Mouse (Mus musculus) kidney, postnatal 0 days (tissue): ENCODE data around the gene Itsn2. TPM values are rescaled to one million over a fixed set of nuclear protein-coding genes. Genes with fewer than 3 reads are reported as not detected.
"Not testable (repeated sequence)": the region's sequence is repeated elsewhere in the genome, so short reads cannot be mapped to it uniquely, and the experiment has no call there.

Experiments
- ATAC-seq: fragments of 200-750 bp; cut with Nextera tagmentation; replicated peaks from 2 replicates; pipeline ENCODE4 v1.8.0; 2017; ENCODE audit warnings: low read depth, moderate number of reproducible peaks, moderate TSS enrichment, moderate library complexity; ENCODE audit not compliant: low FRiP score
- DNase-seq: peaks from one replicate; pipeline ENCODE4 v3.0.0-alpha.2; 2016; ENCODE audit warnings: low spot score
- H3K27ac ChIP-seq: fragments of 300-500 bp; sonication (generic); 2 replicates; pipeline ENCODE4 v1.5.1; 2014; ENCODE audit warnings: mild to moderate bottlenecking
- H3K27me3 ChIP-seq: fragments of 300-500 bp; sonication (generic); 2 replicates; pipeline ENCODE4 v1.6.1; 2014; ENCODE audit warnings: low read length, mixed read lengths; ENCODE audit not compliant: insufficient read depth
- H3K36me3 ChIP-seq: fragments of 300-500 bp; sonication (generic); 2 replicates; pipeline ENCODE4 v1.6.1; 2014; ENCODE audit warnings: low read length, mixed read lengths; ENCODE audit not compliant: insufficient read depth
- H3K4me1 ChIP-seq: fragments of 300-500 bp; sonication (generic); replicated peaks from 2 replicates; pipeline ENCODE4 v1.6.1; 2014; ENCODE audit warnings: antibody characterized with exemption, low read length, mixed read lengths; ENCODE audit not compliant: insufficient read depth
- H3K4me2 ChIP-seq: fragments of 300-500 bp; sonication (generic); 2 replicates; pipeline ENCODE4 v1.6.1; 2014; ENCODE audit warnings: mild to moderate bottlenecking, low read length, moderate library complexity, mixed read lengths
- H3K4me3 ChIP-seq: fragments of 300-500 bp; sonication (generic); replicated peaks from 2 replicates; pipeline ENCODE4 v1.5.1; 2014; ENCODE audit warnings: low read depth, low read length
- H3K9ac ChIP-seq: fragments of 300-500 bp; sonication (generic); 2 replicates; pipeline ENCODE4 v1.6.1; 2014; ENCODE audit warnings: low read depth, low read length
- H3K9me3 ChIP-seq: fragments of 300-500 bp; sonication (generic); replicated peaks from 2 replicates; pipeline ENCODE4 v1.6.1; 2016; ENCODE audit warnings: low read length, inconsistent platforms, mixed read lengths
- CTCF ChIP-seq: IDR thresholded peaks from 2 replicates; pipeline ENCODE4 v1.5.1; 2016; ENCODE audit warnings: antibody characterized with exemption, low read depth, mild to moderate bottlenecking, moderate library complexity
- WGBS: fragments of 180-500 bp; shearing (Covaris S2); extraction: QIAGEN DNeasy Blood & Tissue Kit; methylation state at CpG from one replicate; pipeline ENCODE4 v1.1.7; 2014; 5-methylcytosine and 5-hydroxymethylcytosine counted together
- polyA plus RNA-seq: library from polyadenylated mRNA; unstranded; fragments of >200 nt; fragmentation: Nextera tagmentation; extraction: Ambion mirVana; gene quantifications from 2 replicates; pipeline ENCODE4 v1.2.1, GENCODE M21; 2015

Gene Itsn2
- polyA plus RNA-seq, 1 experiment from 2014 or later = 35.7 TPM

DNA sequence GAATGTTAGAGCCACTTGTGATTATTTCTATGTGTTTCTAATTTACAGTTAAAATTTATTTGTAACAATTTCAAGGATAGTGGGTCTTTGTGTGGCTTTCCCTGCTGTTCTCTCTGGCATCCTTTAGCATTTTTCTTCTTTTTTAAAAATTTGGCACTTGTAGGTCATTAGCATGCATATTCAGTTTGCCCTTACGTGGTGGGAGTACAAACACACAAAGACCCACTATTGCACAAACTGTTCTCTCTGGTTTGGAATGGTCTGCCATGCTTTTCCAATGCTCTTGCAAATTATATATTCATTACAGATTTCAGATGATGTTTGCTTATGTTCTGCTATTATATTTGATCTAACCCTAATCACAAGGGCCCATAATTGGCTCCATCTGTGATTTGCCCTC is 83.9 kb downstream of the Itsn2 start:
- no peak overlapping the region for H3K9ac ChIP-seq
- 92% methylated on average over 1 of the region's 1 CpGs for WGBS

GRCm38 (mm10) chr12:4679971-4680370 is 87.5 kb downstream of the Itsn2 start:
- peak; percentile 14 for DNase-seq
- Histone ChIP-seq H3K27ac (no peak overlapping the region), H3K27me3 (no peaks in the 10 kb centered on the region), H3K9me3 (no peaks in the 10 kb centered on the region), H3K9ac (no peak overlapping the region), H3K36me3 (peaks cover 15% of the 10 kb centered on the region), H3K4me1 (no peaks in the 10 kb centered on the region), H3K4me3 (no peak overlapping the region), H3K4me2 (no peak overlapping the region)
- no peak; the same call in 1 of the 2 replicates for ATAC-seq
- TF ChIP-seq CTCF = no peak
- 72% methylated on average over 4 of the region's 4 CpGs for WGBS

More for the DNA sequence above, 83.9 kb downstream of the Itsn2 start:
- no peak for DNase-seq
- Histone ChIP-seq H3K4me2 (no peak overlapping the region), H3K36me3 (peaks cover 42% of the 10 kb centered on the region), H3K9me3 (no peaks in the 10 kb centered on the region), H3K4me1 (no peaks in the 10 kb centered on the region), H3K27ac (no peak overlapping the region), H3K4me3 (no peak overlapping the region), H3K27me3 (no peaks in the 10 kb centered on the region)
- ATAC-seq = no peak
- TF ChIP-seq CTCF = no peak

GRCm38 (mm10) chr12:4685441-4685840 is 93.0 kb downstream of the Itsn2 start:
- no peaks in the 10 kb centered on the region; the same call in 1 of the 2 replicates for H3K36me3 ChIP-seq
- whole genome bisulfite sequencing = 93% methylated on average over 4 of the region's 4 CpGs
- no peaks in the 10 kb centered on the region for H3K4me1 ChIP-seq
- no peaks in the 10 kb centered on the region for H3K9me3 ChIP-seq
- H3K27ac ChIP-seq = no peak overlapping the region
- no peak for TF ChIP-seq CTCF
- no peak for DNase-seq
- ATAC-seq = no peak
- no peak overlapping the region for H3K9ac ChIP-seq
- H3K4me2 ChIP-seq = no peak overlapping the region
- H3K27me3 ChIP-seq = no peaks in the 10 kb centered on the region
- H3K4me3 ChIP-seq = no peak overlapping the region

DNA sequence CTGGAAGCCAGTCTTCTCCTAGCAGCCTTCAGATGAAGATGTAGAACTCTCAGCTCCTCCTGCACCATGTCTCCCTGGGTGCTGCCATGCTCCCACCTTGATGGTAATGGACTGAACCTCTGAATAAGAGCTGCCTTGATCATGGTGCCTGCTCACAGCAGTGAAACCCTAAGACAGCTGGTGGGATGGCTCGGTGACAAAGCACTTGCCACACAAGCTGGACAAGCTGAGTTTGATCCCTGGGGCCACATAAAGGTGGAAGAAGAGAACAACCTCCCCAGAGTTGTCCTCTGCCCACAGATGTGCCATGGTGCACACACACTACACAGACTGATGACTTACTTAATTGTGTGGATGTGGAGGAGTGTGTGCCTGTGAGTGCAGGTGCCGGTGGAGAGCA is 95.9 kb downstream of the Itsn2 start:
- H3K27me3 ChIP-seq = no peaks in the 10 kb centered on the region
- DNase-seq (no peak), ATAC-seq (no peak)
- no peaks in the 10 kb centered on the region for H3K4me1 ChIP-seq
- no peak for TF ChIP-seq CTCF
- H3K9ac ChIP-seq = no peak overlapping the region
- no peak overlapping the region for H3K4me3 ChIP-seq
- no peak overlapping the region for H3K4me2 ChIP-seq
- no peak overlapping the region for H3K27ac ChIP-seq
- 81% methylated on average over 2 of the region's 2 CpGs for WGBS
- no peaks in the 10 kb centered on the region for H3K36me3 ChIP-seq
- no peaks in the 10 kb centered on the region for H3K9me3 ChIP-seq

GRCm38 (mm10) chr12:4689341-4689740 is 96.9 kb downstream of the Itsn2 start:
- Histone ChIP-seq H3K36me3 (no peaks in the 10 kb centered on the region), H3K9me3 (no peaks in the 10 kb centered on the region), H3K4me2 (no peak overlapping the region), H3K27ac (no peak overlapping the region), H3K4me3 (no peak overlapping the region), H3K9ac (no peak overlapping the region), H3K4me1 (no peaks in the 10 kb centered on the region), H3K27me3 (no peaks in the 10 kb centered on the region)
- no peak for TF ChIP-seq CTCF
- ATAC-seq (no peak), DNase-seq (no peak)
- 89% methylated on average over 14 of the region's 14 CpGs for WGBS

GRCm38 (mm10) chr12:4691193-4691592 is 98.8 kb downstream of the Itsn2 start:
- no peak for TF ChIP-seq CTCF
- Histone ChIP-seq H3K4me1 (no peaks in the 10 kb centered on the region), H3K4me2 (no peak overlapping the region), H3K9ac (no peak overlapping the region), H3K36me3 (no peaks in the 10 kb centered on the region), H3K27ac (no peak overlapping the region), H3K9me3 (no peaks in the 10 kb centered on the region), H3K27me3 (no peaks in the 10 kb centered on the region), H3K4me3 (no peak overlapping the region)
- WGBS = 89% methylated on average over 3 of the region's 3 CpGs
- DNase-seq (no peak), ATAC-seq (no peak)

GRCm38 (mm10) chr12:4694534-4694933 is 102.1 kb downstream of the Itsn2 start:
- no peak overlapping the region for H3K4me2 ChIP-seq
- WGBS = 86% methylated on average over 1 of the region's 1 CpGs
- no peak for ATAC-seq
- H3K36me3 ChIP-seq = 0 out of 2 replicates have a peak, but pooled peaks cover 9% of the 10 kb centered on the region
- no peaks in the 10 kb centered on the region for H3K4me1 ChIP-seq
- no peak for TF ChIP-seq CTCF
- no peaks in the 10 kb centered on the region for H3K27me3 ChIP-seq
- no peak overlapping the region for H3K4me3 ChIP-seq
- no peak for DNase-seq
- no peaks in the 10 kb centered on the region for H3K9me3 ChIP-seq
- no peak overlapping the region for H3K27ac ChIP-seq
- H3K9ac ChIP-seq = no peak overlapping the region

- DNase-seq, H3K27me3 ChIP-seq, H3K9ac ChIP-seq, H3K4me3 ChIP-seq, H3K4me2 ChIP-seq, H3K27ac ChIP-seq, ATAC-seq, H3K4me1 ChIP-seq, H3K9me3 ChIP-seq: not testable (repeated sequence)
- peaks cover 57% of the 10 kb centered on the region for H3K36me3 ChIP-seq
- 79% methylated on average over 6 of the region's 6 CpGs for WGBS
These were observed 113.2 kb downstream of the Itsn2 start for GRCm38 (mm10) chr12:4705626-4706025.
